Mouse (Mus musculus) adrenal gland, postnatal 25 days (tissue): ENCODE data around the gene Lrrc57. TPM values are rescaled to one million over a fixed set of nuclear protein-coding genes. Genes with fewer than 3 reads are reported as not detected.

ENCODE experiments used
- total RNA-seq: library from RNA; stranded (reverse); gene quantifications from 2 replicates; pipeline ENCODE4 v1.2.3, GENCODE M21; 2021

Lrrc57 gene
- total RNA-seq, 1 experiment from 2014 or later: 27.9 TPM

Other genes with a start within 250 kb of the Lrrc57 start
- 26.0 and 42.9 TPM in 2 replicates for gene Ganc, start 205.6 kb downstream of the Lrrc57 start, total RNA-seq
- 43.3 and 49.9 TPM in 2 replicates for gene Tmem87a, start 205.4 kb downstream of the Lrrc57 start, total RNA-seq
- 0.36 TPM in 1 of 2 replicates, not detected in the other for gene Capn3, start 153.5 kb downstream of the Lrrc57 start, total RNA-seq
- 95.5 and 104 TPM in 2 replicates for gene Zfp106, start 45.7 kb downstream of the Lrrc57 start, total RNA-seq
- 66.7 and 71.7 TPM in 2 replicates for gene Snap23, start 41.8 kb downstream of the Lrrc57 start, total RNA-seq
- gene Haus2, start 137 bp downstream of the Lrrc57 start, total RNA-seq: 14.8 and 15.5 TPM in 2 replicates
- gene Stard9, start 19.6 kb upstream of the Lrrc57 start, total RNA-seq: 20.0 and 31.6 TPM in 2 replicates
- gene Cdan1, start 240.6 kb upstream of the Lrrc57 start, total RNA-seq: 29.0 and 30.4 TPM in 2 replicates
- gene Ttbk2, start 241.1 kb upstream of the Lrrc57 start, total RNA-seq: 6.3 and 15.1 TPM in 2 replicates